Mouse (Mus musculus): ENCODE results near the gene Bpifb1. TPM values are rescaled to one million over a fixed set of nuclear protein-coding genes. Genes with fewer than 3 reads are reported as not detected.
"Not testable (repeated sequence)": the region's sequence is repeated elsewhere in the genome, so short reads cannot be mapped to it uniquely, and the experiment has no call there.

The Bpifb1 gene
- polyA plus RNA-seq, 1 experiment from 2014 or later, result not detected

DNA sequence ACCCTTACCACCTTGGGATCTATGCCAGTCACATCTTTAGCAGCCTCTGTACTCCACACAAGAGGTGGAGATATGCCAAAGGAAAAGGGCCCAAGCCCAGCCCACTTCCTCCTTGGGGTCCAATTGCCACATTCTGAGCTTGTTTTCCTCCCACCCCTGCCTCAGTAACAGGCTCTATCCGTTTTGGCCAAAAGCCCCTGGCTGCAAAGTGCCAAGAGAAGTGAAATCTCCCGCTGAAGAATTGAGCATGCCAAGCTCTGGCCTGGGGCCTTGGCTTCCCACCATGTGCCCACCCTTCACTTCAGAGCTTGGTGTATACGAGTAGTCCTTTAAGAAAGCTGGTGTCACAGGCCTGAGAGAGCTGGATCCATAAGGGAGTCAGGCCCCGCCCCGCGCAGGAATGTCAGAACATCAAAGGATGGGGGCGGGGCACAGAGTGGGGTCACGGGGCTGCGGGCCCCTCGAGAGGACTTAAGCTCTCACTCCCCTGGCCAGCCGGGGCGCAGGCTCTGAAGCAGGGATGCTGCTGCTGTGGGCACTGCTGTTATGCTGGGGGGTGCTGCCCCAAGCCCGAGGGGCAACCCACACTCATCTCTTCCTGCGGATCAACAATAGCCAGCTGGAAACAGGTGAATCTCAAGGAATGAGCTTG is 32.8 kb downstream of the Bpifb1 start, which contains the start of gene Bpifb5:
Gene Bpifb5, plus strand, starts transcription at position 478 of the 652 bp plus-strand sequence.
- DNase-seq (ENCODE audit: low spot score) (peak; percentile 56), ATAC-seq (replicated peaks; ENCODE audit: low FRiP score, low TSS enrichment, low read depth) (0 out of 2 replicates have a peak, but pooled peaks have one; percentile 54)
- no peaks in the 10 kb centered on the region for H3K27me3 ChIP-seq (replicated peaks; ENCODE audit: control insufficient read depth, insufficient read depth, low read length)

DNA sequence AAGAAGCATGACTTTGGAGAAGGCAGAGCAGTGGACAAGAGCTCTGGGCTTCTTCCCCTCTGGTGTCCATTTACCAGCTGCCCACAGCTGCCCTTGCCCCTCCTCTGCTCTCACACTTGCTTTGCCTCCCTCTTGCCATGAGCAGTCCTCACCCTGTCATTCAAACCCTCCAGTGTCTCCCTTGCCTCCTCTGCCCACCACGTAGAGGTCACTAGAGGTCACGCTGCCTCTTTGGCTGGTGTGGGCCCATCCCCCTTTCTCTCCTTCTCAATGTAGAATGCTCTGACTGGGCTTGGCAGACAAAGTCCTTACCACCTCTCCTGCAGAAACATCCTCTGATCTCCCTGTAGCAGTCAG is 33.3 kb downstream of the Bpifb1 start:
- Histone ChIP-seq H3K4me3 (ENCODE audit: low read depth, low read length) (no peak overlapping the region), H3K9ac (ENCODE audit: low read length) (no peak overlapping the region), H3K4me2 (ENCODE audit: low read length) (no peak overlapping the region), H3K27ac (ENCODE audit: low read depth) (no peak overlapping the region), H3K9me3 (ENCODE audit: control insufficient read depth, low read length) (no peaks in the 10 kb centered on the region), H3K4me1 (replicated peaks; ENCODE audit: control insufficient read depth, insufficient read depth, low read length) (peaks cover 7% of the 10 kb centered on the region; the same call in 1 of the 2 replicates), H3K36me3 (ENCODE audit: control insufficient read depth, insufficient read depth, low read length) (no peaks in the 10 kb centered on the region), H3K27me3 (replicated peaks; ENCODE audit: control insufficient read depth, insufficient read depth, low read length) (no peaks in the 10 kb centered on the region)
- no peak for DNase-seq (ENCODE audit: low spot score)
- ATAC-seq (replicated peaks; ENCODE audit: low FRiP score, low TSS enrichment, low read depth), result no peak
- whole genome bisulfite sequencing, result 7% methylated on average over 2 of the region's 2 CpGs

More for the DNA sequence above, 32.8 kb downstream of the Bpifb1 start, which contains the start of gene Bpifb5:
- 3% methylated on average over 14 of the region's 14 CpGs for WGBS
- Histone ChIP-seq H3K9ac (ENCODE audit: low read length) (no peak within 1 kb of the TSS), H3K27ac (ENCODE audit: low read depth) (no peak within 1 kb of the TSS), H3K4me3 (ENCODE audit: low read depth, low read length) (no peak within 1 kb of the TSS), H3K4me1 (replicated peaks; ENCODE audit: control insufficient read depth, insufficient read depth, low read length) (peaks cover 7% of the 10 kb centered on the region; the same call in 1 of the 2 replicates), H3K36me3 (ENCODE audit: control insufficient read depth, insufficient read depth, low read length) (no peaks in the 10 kb centered on the region), H3K9me3 (ENCODE audit: control insufficient read depth, low read length) (no peaks in the 10 kb centered on the region), H3K4me2 (ENCODE audit: low read length) (peak within 1 kb of the TSS; percentile 14; the same call in 1 of the 2 replicates)

DNA sequence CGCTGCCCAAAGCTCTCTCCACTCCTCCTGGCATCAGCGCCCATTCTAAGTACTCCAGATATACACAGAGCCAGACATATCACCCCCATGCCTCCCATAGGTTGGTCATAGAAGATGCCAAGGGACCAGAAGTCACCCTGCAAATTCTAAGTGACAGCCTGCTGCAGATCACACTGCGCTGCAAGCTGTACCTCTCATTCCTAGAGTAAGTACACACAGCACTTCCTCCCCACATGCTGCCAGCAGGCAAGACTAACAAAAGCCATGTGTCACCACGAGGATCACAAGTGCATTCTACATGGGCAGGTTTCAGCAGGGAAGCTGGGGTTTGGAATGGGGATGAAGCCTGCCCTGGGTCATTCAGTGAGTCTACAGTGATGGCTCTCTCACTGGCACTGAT is 36.4 kb downstream of the Bpifb1 start:
- Histone ChIP-seq H3K27ac (ENCODE audit: low read depth) (no peak overlapping the region), H3K4me1 (replicated peaks; ENCODE audit: control insufficient read depth, insufficient read depth, low read length) (peaks cover 7% of the 10 kb centered on the region; the same call in 1 of the 2 replicates), H3K9ac (ENCODE audit: low read length) (no peak overlapping the region), H3K36me3 (ENCODE audit: control insufficient read depth, insufficient read depth, low read length) (no peaks in the 10 kb centered on the region), H3K27me3 (replicated peaks; ENCODE audit: control insufficient read depth, insufficient read depth, low read length) (no peaks in the 10 kb centered on the region), H3K4me3 (ENCODE audit: low read depth, low read length) (no peak overlapping the region), H3K4me2 (ENCODE audit: low read length) (no peak overlapping the region), H3K9me3 (ENCODE audit: control insufficient read depth, low read length) (no peaks in the 10 kb centered on the region)
- no peak for DNase-seq (ENCODE audit: low spot score)
- no peak for ATAC-seq (replicated peaks; ENCODE audit: low FRiP score, low TSS enrichment, low read depth)
- 77% methylated on average over 4 of the region's 4 CpGs for WGBS

DNA sequence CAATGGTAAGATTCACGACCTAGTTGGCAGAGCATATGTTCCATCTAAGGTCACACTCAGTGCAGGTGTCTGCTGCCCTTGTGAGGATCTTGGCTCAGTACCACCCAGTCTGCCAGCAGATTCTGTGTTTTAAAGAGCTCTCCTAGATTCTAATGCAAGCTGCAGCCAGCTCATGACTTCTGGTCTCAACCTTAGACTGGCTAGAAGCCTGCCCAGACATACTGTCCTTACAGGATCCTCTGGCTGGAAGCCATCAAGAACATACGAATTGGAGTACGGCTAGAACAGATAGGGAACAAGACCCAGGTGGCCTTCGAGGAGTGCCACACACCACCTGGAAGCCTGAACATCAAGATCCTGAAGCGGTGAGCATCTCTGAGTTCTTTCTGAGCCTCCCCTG is 37.2 kb downstream of the Bpifb1 start:
- no peaks in the 10 kb centered on the region for H3K36me3 ChIP-seq (ENCODE audit: control insufficient read depth, insufficient read depth, low read length)
- H3K4me2 ChIP-seq (ENCODE audit: low read length), result no peak overlapping the region
- no peak for DNase-seq (ENCODE audit: low spot score)
- no peak overlapping the region for H3K27ac ChIP-seq (ENCODE audit: low read depth)
- H3K9me3 ChIP-seq (ENCODE audit: control insufficient read depth, low read length), result no peaks in the 10 kb centered on the region
- H3K9ac ChIP-seq (ENCODE audit: low read length), result no peak overlapping the region
- no peak for ATAC-seq (replicated peaks; ENCODE audit: low FRiP score, low TSS enrichment, low read depth)
- WGBS, result 85% methylated on average over 5 of the region's 5 CpGs
- H3K4me3 ChIP-seq (ENCODE audit: low read depth, low read length), result no peak overlapping the region
- peaks cover 7% of the 10 kb centered on the region; the same call in 1 of the 2 replicates for H3K4me1 ChIP-seq (replicated peaks; ENCODE audit: control insufficient read depth, insufficient read depth, low read length)
- no peaks in the 10 kb centered on the region for H3K27me3 ChIP-seq (replicated peaks; ENCODE audit: control insufficient read depth, insufficient read depth, low read length)

DNA sequence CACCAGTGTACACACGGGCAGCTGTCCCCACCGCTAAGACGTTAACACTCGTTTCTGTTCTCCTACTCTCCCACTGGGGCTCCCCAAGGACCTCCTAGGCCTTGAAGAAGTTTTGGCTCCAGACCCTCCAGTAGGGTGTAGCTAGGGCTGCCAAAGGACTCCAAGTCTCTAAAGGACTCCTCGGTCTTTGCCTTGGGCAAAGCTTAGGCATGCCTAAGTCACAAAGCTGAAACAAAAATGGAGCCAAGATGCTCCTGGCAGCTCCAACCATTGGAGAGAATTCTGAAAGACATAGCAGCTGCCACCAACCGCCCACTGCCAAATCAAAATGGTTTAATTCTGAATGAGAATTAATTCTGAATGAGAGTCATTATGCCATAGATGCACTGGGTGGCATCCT is 42.8 kb downstream of the Bpifb1 start:
- WGBS, result 94% methylated on average over 6 of the region's 6 CpGs

DNA sequence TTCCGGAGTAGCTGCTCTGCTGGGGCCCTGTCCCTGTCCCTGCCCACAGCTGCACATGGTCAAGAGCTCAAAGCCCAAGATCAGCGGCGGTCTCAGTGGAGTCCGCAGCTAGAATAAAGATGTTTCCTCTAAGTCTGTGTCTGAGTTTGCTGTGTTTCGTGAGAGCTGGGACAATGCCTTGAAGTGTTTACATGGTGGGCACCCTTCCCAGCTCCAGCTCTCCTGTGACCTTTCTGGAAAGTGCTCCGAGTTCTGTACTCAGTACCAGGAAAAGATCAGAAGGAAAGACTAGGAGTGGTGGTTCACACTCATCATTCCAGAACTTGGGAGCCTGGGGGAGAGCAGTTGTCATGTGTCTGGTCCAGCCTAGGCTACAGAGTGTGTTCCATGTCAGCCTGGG is 50.2 kb downstream of the Bpifb1 start:
- DNase-seq (ENCODE audit: low spot score), result no peak
- no peak overlapping the region for H3K4me2 ChIP-seq (ENCODE audit: low read length)
- no peaks in the 10 kb centered on the region for H3K4me1 ChIP-seq (replicated peaks; ENCODE audit: control insufficient read depth, insufficient read depth, low read length)
- no peak overlapping the region for H3K4me3 ChIP-seq (ENCODE audit: low read depth, low read length)
- no peaks in the 10 kb centered on the region for H3K27me3 ChIP-seq (replicated peaks; ENCODE audit: control insufficient read depth, insufficient read depth, low read length)
- H3K27ac ChIP-seq (ENCODE audit: low read depth), result no peak overlapping the region
- H3K9me3 ChIP-seq (ENCODE audit: control insufficient read depth, low read length), result no peaks in the 10 kb centered on the region
- 81% methylated on average over 6 of the region's 6 CpGs for WGBS
- H3K9ac ChIP-seq (ENCODE audit: low read length), result no peak overlapping the region
- no peak for ATAC-seq (replicated peaks; ENCODE audit: low FRiP score, low TSS enrichment, low read depth)
- H3K36me3 ChIP-seq (ENCODE audit: control insufficient read depth, insufficient read depth, low read length), result no peaks in the 10 kb centered on the region

More for the DNA sequence above, 42.8 kb downstream of the Bpifb1 start:
- DNase-seq (ENCODE audit: low spot score), result no peak
- no peaks in the 10 kb centered on the region for H3K36me3 ChIP-seq (ENCODE audit: control insufficient read depth, insufficient read depth, low read length)
- no peak for ATAC-seq (replicated peaks; ENCODE audit: low FRiP score, low TSS enrichment, low read depth)
- H3K4me2 ChIP-seq (ENCODE audit: low read length), result no peak overlapping the region
- no peaks in the 10 kb centered on the region for H3K9me3 ChIP-seq (ENCODE audit: control insufficient read depth, low read length)
- no peak overlapping the region for H3K9ac ChIP-seq (ENCODE audit: low read length)
- H3K27ac ChIP-seq (ENCODE audit: low read depth), result no peak overlapping the region
- no peaks in the 10 kb centered on the region for H3K27me3 ChIP-seq (replicated peaks; ENCODE audit: control insufficient read depth, insufficient read depth, low read length)
- no peaks in the 10 kb centered on the region for H3K4me1 ChIP-seq (replicated peaks; ENCODE audit: control insufficient read depth, insufficient read depth, low read length)
- H3K4me3 ChIP-seq (ENCODE audit: low read depth, low read length), result no peak overlapping the region

DNA sequence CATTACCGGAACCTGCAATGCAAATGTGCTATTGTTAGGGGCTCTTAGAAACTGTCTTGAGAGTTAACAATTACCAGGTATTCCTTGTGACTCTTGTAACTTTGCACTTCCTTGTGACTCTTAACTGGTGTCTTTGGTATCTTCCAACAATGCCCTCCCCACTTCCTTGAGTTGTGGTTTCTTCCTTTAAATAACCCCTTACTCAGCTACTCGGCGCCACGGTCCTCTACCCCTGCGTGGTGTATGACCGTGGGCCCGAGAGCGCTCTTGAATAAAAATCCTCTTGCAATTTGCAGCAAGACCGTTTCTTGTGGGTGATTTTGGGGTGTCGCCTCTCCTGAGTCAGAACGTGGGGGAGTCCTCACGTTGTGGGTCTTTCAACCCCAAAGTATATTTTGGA is 52.1 kb downstream of the Bpifb1 start:
- not testable (repeated sequence) for H3K9ac ChIP-seq (ENCODE audit: low read length); H3K27ac ChIP-seq (ENCODE audit: low read depth); H3K9me3 ChIP-seq (ENCODE audit: control insufficient read depth, low read length); H3K36me3 ChIP-seq (ENCODE audit: control insufficient read depth, insufficient read depth, low read length); ATAC-seq (replicated peaks; ENCODE audit: low FRiP score, low TSS enrichment, low read depth); H3K4me1 ChIP-seq (replicated peaks; ENCODE audit: control insufficient read depth, insufficient read depth, low read length); H3K4me2 ChIP-seq (ENCODE audit: low read length); DNase-seq (ENCODE audit: low spot score); H3K27me3 ChIP-seq (replicated peaks; ENCODE audit: control insufficient read depth, insufficient read depth, low read length); H3K4me3 ChIP-seq (ENCODE audit: low read depth, low read length)
- 95% methylated on average over 11 of the region's 12 CpGs for WGBS

DNA sequence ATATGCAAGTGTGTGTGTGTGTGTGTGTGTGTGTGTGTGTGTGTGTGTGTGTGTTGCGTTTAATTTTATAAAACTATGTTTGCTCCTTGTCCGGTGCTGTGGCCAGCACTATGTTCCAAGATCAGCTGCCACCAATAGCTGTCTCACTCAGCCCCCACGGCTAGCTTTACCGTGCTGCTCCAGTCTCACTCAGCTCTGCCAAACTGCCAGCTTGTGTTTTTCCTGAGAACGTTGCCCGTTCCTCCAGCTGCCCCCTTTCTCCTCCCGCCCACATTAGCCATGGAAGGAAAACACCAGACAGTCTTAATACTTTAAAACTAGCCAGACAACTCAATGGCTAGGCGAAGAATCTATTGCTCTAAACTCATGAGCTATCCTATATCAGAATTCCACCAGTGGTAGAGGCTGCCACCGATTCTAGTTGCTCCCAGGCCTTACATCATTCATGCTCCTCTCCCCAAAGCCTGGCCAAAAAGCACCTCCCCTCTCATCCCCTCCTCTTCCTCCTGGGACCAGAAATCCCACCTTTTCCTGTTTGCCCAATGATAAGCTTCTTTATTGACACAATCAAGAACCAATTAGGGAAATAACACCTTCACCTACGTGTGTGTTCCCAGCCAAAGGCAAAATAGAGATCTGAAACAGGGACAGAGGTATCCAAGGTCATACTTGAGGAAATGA is 52.9 kb downstream of the Bpifb1 start:
- Histone ChIP-seq H3K36me3 (ENCODE audit: control insufficient read depth, insufficient read depth, low read length) (no peaks in the 10 kb centered on the region), H3K4me1 (replicated peaks; ENCODE audit: control insufficient read depth, insufficient read depth, low read length) (no peaks in the 10 kb centered on the region), H3K9me3 (ENCODE audit: control insufficient read depth, low read length) (no peaks in the 10 kb centered on the region), H3K27ac (ENCODE audit: low read depth) (no peak overlapping the region), H3K27me3 (replicated peaks; ENCODE audit: control insufficient read depth, insufficient read depth, low read length) (no peaks in the 10 kb centered on the region), H3K4me3 (ENCODE audit: low read depth, low read length) (no peak overlapping the region), H3K4me2 (ENCODE audit: low read length) (no peak overlapping the region), H3K9ac (ENCODE audit: low read length) (no peak overlapping the region)
- WGBS, result 88% methylated on average over 10 of the region's 10 CpGs
- no peak for ATAC-seq (replicated peaks; ENCODE audit: low FRiP score, low TSS enrichment, low read depth)
- DNase-seq (ENCODE audit: low spot score), result no peak

Measured in intestine, embryonic 14.5 days (tissue).